Mouse (Mus musculus) cerebellum, adult 11-12 months (tissue): ENCODE measurements at regions not wholly inside any gene's neighbourhood (a gene's known extent, or its start where the extent isn't known, plus 50 kb on each side); places are given as distances from the start of the nearest gene placed in this dataset.

Source experiments
- DNase-seq: peaks from one replicate; pipeline ENCODE4 v3.0.0; 2022

- DNase-seq, result no peak
Measured at GRCm38 (mm10) chr16:22750725-22751287, 60.6 kb downstream of the Crygs start.

DNA sequence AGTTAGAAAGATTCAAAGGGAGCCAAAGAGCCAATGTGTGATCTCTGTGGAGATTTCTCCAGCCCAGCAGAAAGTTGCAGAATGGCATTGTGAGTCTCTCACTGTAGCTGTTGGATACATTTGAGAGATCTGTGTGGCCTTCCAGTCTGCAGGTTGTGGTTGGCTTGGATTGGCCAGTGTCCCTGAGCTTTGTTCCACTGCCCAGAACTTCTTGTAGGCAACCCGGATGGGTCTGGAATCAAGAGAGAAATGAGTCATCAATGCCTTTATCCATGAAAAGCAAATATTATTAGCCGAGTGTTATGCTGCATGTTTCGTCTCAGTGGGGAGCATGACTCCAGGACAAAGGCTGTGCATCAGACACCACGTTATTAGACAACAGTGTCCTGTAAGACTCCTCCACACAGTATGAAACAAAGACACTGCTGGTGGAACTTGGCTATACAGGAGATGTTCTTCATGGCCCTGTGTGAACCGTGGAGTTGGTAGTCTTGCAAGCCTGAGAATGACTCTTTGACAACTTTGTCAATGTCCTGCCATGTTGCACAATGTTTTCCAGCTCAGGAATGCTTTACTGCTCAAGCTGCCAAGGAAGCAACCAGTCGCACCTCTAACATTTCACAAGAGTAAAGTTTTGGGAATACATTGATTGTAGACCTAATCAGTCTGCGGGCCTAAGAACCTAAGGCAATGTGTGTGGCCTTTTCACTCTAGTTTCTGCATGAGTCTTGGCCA lies 67.1 kb downstream of the Crygs start:
- peak; percentile 60 for DNase-seq

DNA sequence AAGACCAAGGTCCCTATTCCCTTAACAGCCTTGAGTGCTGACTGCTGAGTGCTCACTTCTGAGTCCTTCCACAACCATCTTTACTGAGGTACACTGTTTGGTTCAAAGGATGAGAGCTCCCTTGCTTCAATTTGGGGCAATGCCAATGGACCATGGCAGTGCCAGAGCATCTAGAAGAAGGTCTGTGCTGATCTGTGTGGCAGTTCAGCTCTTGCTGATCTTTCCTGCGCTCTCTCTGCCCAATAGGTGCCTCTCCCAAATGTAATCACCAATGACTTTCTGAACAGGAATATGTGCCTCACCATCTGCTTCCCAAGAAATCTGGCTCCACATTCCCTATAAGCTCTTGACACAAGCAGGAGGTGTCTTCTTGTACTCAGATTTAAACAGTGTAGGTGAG lies 67.9 kb downstream of the Crygs start:
- peak; percentile 72 for DNase-seq

GRCm38 (mm10) chr16:22741496-22741895 lies 69.9 kb downstream of the Crygs start:
- no peak for DNase-seq

DNA sequence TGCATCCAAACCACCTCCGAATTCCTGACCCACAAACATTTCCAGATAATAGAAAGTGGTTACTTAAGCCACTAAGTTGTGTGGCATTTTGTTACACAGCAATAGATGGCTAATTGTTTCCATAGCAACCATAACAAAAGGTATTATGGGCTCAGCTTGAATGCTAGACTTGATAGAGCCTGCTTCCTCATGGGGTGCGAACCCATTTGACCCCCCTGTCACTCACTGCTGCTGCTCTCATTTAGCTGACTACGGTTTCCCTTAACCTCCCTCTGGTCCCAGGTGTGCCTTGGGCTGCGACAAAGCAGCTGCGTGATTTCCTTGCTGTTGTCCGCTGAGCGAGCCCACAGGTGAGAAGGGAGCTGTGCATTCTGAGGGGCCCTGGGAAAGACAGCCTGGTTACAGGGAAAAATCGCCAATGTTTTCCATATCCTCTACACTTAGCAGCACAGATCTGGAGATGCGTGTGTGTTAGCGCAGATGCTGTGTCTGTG lies 76.8 kb downstream of the Crygs start:
- no peak for DNase-seq

- DNase-seq, result no peak
Measured at GRCm38 (mm10) chr16:22733772-22734528, 76.9 kb upstream of the Dgkg start.

GRCm38 (mm10) chr16:22729096-22729495 lies 72.1 kb upstream of the Dgkg start:
- DNase-seq, result no peak

DNA sequence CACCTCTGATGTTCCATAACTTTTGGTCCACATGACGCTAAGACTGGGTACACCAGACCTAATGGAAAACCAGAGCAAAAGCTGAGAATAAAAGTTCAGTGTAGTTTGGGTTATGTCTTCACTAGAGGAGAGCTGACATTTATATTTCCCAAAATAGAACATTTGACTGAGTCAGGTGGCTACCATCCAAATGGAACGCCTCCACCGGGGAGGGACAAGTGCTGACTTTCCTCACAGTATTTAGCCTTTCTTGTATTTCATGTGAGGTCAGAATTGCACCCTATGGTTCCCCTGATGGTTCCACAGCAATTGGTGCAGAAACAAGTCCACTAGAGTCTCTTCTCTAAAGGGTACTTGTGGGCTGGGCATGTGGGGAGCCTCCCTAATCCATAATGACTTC lies 68.2 kb upstream of the Dgkg start:
- DNase-seq, result peak; percentile 38

GRCm38 (mm10) chr16:22723333-22723732 lies 66.3 kb upstream of the Dgkg start:
- DNase-seq, result no peak

DNA sequence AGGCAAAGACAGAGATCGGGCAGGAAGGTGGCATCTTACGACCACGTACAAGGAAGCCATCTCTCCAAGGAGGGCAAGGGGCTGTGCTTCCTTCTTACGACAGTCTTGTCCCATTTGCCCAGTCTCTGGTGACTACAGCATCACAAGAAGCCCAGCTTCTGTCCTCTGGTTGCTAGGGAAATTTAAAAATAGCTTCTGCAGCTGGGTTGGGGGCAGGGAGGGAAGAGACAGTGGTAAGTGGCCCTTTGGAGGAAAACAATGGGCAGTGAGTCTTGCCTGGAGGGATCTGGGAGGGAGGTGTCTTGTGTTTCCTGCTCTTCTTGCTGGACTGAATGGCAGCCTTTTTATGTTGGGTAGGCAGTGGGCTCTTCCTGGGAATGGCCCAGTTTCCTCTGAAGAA lies 62.8 kb upstream of the Dgkg start:
- no peak for DNase-seq

DNA sequence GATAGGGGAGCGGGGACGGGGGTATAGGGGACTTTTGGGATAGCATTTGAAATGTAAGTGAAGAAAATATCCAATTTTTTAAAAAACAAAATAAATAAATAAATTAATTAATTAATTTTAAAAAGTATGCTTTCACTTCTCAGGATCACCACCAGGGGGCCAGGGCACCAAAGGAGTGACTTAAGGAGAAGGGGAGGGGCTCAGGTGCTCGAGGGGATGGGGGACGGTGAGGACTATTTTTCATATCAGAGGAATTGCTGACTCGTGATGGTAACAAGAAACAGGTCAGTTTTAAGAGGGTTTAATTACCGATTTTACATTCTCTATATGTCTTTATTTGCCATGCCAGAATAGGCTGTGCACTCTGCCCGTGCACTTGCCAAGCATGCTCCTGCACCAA lies 62.3 kb upstream of the Dgkg start:
- DNase-seq, result no peak

DNA sequence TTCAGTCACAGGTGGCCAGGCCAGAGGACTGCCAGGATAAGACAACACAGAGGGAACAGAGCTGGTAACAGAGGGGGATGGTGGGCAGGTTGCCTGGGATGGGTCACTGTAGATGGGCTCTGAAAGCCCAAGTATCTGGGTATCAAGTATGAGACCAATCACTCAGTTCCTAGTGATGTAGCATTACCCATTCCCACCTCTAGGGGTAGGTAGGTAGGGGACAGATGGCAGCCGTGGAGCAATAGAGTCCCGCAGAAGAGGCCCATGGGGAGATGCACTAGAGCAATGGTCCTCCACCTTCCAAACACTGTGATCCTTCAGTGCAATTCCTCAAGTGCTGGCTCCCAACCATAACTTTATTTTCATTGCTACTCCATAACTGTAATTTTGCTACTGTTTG lies 60.4 kb upstream of the Dgkg start:
- DNase-seq, result no peak

DNA sequence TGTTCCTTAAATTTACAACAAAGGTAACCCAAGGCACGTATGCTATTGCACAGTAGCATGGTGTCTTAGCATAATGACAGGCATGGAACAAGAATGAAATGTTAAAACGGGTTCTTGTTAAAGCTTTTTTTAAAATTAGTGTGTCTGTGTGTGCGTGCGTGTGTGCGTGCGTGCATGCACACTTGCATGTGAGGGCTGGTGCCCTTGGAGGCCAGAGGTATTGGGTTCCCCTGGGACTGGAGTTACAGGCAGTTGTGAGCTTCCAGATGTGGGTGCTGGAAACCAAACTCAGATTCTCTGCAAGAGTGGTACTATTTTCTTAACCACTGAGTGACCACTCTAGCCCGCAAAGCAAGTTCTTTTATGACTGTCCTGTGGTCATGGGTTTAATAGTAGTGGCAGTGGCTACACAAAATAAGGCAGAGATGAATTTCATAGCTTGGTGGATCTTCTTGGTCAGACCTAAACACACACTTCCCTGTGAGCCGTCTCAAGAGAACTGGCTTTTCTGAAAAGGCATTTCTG lies 59.3 kb upstream of the Dgkg start:
- no peak for DNase-seq

DNA sequence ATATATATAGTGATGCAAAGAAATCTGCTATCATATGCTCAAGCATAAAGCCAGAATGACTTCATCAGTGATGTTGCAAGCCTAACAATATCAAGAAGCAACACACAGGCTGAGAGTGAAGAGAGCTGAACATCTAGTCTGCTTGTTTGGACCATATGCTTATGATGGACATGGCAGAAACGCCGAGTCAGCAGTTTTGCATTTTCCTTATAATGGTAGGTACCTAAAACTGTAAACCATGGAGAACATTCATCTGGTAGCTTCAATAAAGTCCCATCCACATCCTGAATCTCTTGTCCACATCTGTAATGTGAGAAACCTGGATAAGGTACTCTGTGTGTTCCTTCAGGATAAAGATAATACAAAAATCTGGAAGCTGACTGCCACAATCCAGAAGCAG lies 57.3 kb upstream of the Dgkg start:
- no peak for DNase-seq

DNA sequence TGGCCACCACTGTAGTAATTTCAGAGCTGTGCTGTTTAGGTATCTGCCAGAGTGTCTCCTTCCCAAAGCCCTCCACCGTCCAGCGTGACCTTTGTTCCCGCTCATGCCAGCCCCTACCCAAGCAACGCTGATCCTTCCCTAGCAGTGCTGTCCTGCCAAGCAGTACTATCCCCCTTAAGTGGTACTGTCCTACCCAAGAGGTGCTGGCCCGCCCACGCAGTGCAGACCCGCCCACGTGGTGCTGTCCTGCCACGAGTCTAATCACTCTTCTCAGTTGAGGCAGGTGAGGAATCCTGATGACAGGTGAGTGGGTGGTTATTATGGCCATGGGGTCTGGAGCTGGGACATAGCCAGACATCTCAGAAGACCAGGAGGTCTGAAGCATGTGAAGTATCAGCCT lies 51.7 kb upstream of the Dgkg start:
- DNase-seq, result peak; percentile 35
